Mouse (Mus musculus) olfactory bulb, adult 2 months (tissue): ENCODE data around the gene Mical3. TPM values are rescaled to one million over a fixed set of nuclear protein-coding genes. Genes with fewer than 3 reads are reported as not detected.

Source experiments
- H3K27ac ChIP-seq: fragments of 200-500 bp; 2 replicates; pipeline ENCODE4 v1.5.1; 2012; ENCODE audit warnings: low read depth, low read length; ENCODE audit not compliant: insufficient read depth
- H3K4me1 ChIP-seq: fragments of 200-500 bp; 2 replicates; pipeline ENCODE4 v1.6.1; 2012; ENCODE audit warnings: low read length; ENCODE audit not compliant: control insufficient read depth, insufficient read depth
- H3K4me3 ChIP-seq: fragments of 200-500 bp; 2 replicates; pipeline ENCODE4 v1.5.1; 2012; ENCODE audit warnings: mild to moderate bottlenecking, low read depth, low read length, moderate library complexity; ENCODE audit not compliant: insufficient read depth
- CTCF ChIP-seq: fragments of 200-500 bp; IDR thresholded peaks from 2 replicates; pipeline ENCODE4 v1.5.1; 2012; ENCODE audit warnings: low read depth, mild to moderate bottlenecking, low read length, moderate library complexity; ENCODE audit not compliant: insufficient read depth
- POLR2A ChIP-seq: fragments of 200-500 bp; IDR thresholded peaks from 2 replicates; pipeline ENCODE4 v1.6.1; 2012; ENCODE audit warnings: mild to moderate bottlenecking, low read depth, low read length, moderate library complexity; ENCODE audit not compliant: insufficient read depth
- WGBS: fragments of 180-500 bp; shearing (Covaris S2); methylation state at CpG from one replicate; pipeline ENCODE4 v1.1.7; 2018; 5-methylcytosine and 5-hydroxymethylcytosine counted together
- polyA plus RNA-seq: library from polyadenylated mRNA; stranded (reverse); fragments of >200 nt; gene quantifications from 2 replicates; pipeline ENCODE4 v1.2.4, GENCODE M21; 2012; ENCODE audit warnings: low replicate concordance; ENCODE audit not compliant: missing spikeins, insufficient read depth, insufficient read length

The Mical3 gene
- polyA plus RNA-seq, 1 experiment = 277 TPM

DNA sequence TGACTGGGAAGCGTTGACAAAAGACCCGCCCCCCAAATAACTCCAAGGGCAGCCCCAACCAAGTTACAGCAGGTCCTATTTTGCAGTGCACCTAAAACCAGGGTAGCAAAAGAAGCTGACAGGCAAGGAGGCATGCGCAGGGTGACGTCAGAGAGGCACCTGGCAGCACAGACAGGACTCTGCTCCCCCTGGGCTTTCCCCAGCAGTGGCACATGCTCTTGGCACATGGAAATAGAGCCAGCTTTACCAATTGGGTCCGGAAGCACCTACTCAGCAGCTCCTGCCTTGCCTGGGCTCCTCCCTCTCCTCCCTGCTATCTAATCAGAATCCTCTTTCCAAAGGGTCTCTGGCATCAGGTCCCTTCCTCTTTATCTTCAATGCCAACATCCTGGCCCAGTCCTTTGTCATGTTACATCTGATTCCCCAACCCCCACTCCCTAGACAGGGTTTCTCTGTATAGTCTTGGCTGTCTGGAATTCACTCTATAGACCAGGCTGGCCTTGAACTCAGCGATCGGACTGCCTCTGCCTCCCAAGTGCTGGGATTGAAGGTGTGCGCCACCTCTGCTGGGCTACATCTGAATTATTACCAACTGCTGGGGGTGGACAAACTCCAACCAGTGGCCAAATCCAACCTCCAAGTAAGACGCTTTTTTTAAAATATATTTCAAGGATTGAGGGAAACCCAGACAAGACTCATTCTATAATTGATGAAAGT lies 32.1 kb downstream of the Mical3 start:
- H3K4me3 ChIP-seq = no peak overlapping the region
- peaks cover 51% of the 10 kb centered on the region for H3K4me1 ChIP-seq
- WGBS = 62% methylated on average over 9 of the region's 9 CpGs
- TF ChIP-seq CTCF = no peak
- TF ChIP-seq POLR2A = no peak
- H3K27ac ChIP-seq = 0 out of 2 replicates have a peak overlapping the region, but pooled peaks have one; percentile 13

DNA sequence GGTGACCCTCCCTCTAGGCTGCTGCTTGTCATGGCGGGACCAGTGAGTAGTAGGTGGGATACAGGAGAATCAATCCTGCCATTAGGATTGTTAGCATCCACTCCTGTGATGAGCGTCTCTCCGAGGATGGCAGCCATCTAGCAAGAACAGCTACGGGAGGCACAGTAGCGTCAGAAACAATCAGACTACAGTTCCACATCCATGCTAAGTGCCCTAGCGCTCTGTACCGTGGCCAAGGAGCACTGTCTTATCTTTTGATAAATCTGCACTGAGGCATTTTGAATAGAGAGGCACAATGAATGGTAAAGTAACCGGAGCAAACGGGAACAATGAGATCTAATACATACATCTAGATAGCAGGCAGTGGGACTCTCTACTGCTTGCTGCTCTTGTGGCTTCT lies 32.7 kb downstream of the Mical3 start:
- H3K27ac ChIP-seq = no peak overlapping the region
- no peak for TF ChIP-seq CTCF
- TF ChIP-seq POLR2A = no peak
- WGBS = 53% methylated on average over 9 of the region's 9 CpGs
- no peak overlapping the region for H3K4me3 ChIP-seq
- H3K4me1 ChIP-seq = peaks cover 46% of the 10 kb centered on the region

DNA sequence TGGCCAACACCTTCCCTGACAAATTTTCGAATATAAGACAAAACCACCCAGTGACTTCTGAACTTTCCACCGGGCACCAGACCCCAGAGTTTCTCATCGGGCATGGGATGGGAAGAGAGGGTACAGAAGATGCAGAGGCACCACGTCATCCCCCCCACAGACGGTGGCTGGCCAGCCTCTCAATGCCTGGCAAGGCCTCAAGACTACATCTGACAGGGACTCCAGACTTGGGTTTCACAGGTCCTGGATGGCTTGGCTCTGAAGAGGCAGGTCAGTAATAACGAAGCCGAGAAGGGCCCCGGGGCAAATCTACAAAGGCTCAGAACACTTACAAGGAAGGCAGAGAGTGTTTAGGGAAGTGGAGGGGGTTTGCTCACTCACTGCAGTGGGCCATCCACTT lies 33.9 kb downstream of the Mical3 start:
- TF ChIP-seq CTCF (no peak), POLR2A (no peak)
- WGBS = 84% methylated on average over 8 of the region's 8 CpGs
- Histone ChIP-seq H3K27ac (no peak overlapping the region), H3K4me1 (peaks cover 38% of the 10 kb centered on the region), H3K4me3 (no peak overlapping the region)

DNA sequence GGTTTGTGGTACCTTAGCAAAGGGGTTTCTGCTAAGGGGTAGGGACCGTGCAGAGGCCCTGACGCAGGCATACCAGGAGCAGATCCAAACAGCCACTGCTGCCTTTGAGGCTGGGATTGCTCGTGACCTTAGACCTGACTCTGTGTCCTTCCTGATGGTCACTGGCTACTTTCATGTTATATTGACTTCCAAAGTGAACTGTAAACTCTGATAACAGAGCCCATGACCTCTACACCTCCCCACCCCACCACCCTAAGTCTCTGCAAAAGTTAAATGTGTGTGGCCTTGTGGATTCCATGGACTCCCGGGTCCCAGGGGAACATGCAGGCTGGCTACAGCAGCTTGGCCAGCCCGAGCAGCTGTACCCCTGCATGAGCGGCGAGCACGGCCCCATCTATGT lies 34.4 kb downstream of the Mical3 start:
- Histone ChIP-seq H3K27ac (no peak overlapping the region), H3K4me3 (no peak overlapping the region), H3K4me1 (peaks cover 35% of the 10 kb centered on the region)
- TF ChIP-seq POLR2A (no peak), CTCF (no peak)
- 94% methylated on average over 8 of the region's 8 CpGs for WGBS

DNA sequence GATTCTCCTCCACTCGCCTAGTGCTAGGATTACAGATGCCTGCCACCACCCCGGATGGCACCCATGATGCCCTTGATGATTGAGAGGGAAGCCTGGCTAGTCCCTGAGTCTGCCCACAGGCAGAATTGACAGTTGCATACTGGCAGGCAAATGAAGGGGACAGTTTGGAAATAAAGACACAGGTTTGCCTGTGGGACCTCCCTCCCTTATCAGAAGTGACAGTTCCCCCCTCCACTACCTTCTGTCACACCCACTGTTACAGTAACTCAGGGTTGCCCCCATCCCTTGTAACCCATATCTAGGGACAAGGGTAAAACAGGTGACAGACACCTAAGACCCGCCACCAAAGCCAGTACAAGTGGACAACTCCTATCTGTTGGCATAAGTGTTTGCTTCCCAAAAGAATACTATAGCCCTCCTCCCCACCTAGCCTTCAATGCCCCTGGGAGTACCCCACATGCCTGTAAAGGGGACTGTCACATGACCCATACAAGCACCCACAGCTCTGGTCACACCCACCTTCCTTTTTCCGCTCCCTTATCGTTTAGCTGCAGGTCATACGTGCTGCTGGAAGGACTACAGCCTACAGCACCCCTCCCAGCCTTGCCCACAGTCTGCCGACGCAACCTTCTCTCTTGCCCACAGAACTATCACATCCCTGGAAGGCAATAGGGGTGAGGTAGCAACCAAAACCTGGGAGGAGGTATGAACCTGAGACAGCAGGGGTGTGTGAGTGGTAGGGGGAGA lies 37.0 kb downstream of the Mical3 start:
- Histone ChIP-seq H3K27ac (no peak overlapping the region), H3K4me3 (no peak overlapping the region), H3K4me1 (peaks cover 22% of the 10 kb centered on the region)
- TF ChIP-seq CTCF (no peak), POLR2A (no peak)
- 80% methylated on average over 8 of the region's 8 CpGs for WGBS

DNA sequence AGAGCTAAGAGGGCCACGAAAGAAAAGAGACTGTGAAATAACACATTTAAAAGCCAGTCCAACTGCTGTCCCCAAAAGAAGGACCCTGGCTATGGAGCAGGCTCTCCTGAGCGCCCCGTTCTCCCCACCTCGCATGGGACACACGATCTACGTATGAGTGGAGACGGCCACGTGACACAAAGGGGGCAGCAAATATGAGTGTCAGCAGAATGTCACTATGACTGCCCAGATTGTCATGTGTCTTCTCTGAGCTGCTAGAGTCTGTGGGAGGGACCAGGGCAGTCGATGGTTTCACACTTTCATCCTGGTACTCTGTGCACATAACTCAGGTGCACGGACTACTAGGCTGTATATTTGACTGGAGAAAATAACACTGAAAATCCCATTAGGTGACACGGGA lies 40.0 kb downstream of the Mical3 start:
- Histone ChIP-seq H3K27ac (no peak overlapping the region), H3K4me1 (peaks cover 29% of the 10 kb centered on the region), H3K4me3 (no peak overlapping the region)
- 94% methylated on average over 11 of the region's 11 CpGs for WGBS
- no peak for TF ChIP-seq POLR2A
- no peak for TF ChIP-seq CTCF

DNA sequence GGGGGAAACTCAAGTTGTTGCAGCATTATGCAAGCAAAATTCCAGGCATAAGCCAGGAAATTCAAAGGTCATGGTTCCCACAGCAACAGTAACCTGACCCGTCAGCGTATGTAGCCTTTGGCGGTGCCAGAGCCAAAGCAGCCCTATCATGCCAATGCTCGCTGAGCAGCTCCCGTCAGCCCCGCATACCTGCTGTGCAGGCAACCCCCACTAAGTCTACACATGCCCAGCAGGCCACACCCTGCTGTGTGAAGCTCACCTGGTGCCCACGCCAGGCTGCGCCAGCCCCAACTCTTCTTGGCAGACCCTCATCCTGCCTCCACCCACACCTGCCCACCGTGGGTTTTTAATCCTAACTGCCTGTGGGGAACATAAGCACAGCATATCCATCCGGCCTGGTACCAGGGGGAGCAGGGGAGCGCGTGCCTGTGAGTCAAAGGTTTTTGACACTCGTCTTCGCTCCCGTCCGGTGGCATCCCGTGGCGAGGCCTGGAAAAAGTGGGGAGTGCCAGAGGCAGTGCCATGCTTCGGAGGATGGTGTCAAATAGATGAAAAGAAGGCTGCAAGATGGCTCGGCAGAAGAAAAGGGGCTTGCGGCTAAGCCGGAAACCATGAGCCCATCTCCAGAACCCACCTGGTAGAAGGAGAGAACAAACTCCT lies 43.1 kb downstream of the Mical3 start:
- H3K4me3 ChIP-seq = no peak overlapping the region
- no peak overlapping the region for H3K27ac ChIP-seq
- H3K4me1 ChIP-seq = peaks cover 39% of the 10 kb centered on the region
- TF ChIP-seq POLR2A (no peak), CTCF (no peak)
- 77% methylated on average over 22 of the region's 22 CpGs for WGBS

DNA sequence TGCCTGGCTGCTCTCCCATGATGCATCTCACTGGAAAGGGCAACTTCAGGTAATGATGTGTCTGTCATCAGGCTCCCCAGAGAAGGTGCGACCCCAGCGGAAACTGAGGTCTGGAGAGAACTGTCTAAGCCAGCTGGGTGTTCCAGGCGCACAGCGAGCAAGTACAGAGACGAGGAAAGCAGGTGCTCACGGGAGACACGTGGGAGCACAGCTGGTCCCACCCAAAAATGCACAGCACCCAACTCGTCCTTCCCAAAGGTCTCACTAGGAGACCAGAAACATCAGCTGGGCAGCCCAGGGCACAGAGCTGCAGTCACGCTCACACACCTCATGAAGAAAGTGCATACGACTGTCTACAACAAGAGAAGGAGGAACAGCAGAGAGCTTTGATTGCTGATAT lies 43.7 kb downstream of the Mical3 start:
- TF ChIP-seq CTCF (no peak), POLR2A (no peak)
- Histone ChIP-seq H3K27ac (no peak overlapping the region), H3K4me3 (no peak overlapping the region), H3K4me1 (peaks cover 41% of the 10 kb centered on the region)
- 67% methylated on average over 10 of the region's 10 CpGs for WGBS

DNA sequence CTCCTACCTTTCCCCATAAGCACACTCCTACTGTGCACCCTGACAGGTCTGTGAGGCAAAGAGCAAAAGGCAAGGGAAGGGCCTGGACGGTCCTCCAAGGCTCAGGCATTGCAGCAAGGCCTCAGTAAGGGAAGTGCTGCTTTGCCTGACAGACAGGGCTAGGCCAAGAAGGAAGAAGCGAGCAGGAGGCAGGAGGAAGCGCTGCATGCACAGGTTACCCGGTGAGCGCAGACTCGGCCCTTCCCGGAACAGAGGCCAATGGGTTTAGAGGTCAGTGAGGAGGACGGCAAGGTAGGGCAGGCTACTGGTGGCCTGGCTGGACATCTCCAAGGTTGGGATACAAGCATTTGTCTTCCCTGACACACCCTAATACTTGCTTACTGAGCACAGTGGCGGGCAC lies 44.6 kb downstream of the Mical3 start:
- 88% methylated on average over 9 of the region's 9 CpGs for WGBS
- H3K4me3 ChIP-seq = no peak overlapping the region
- peaks cover 48% of the 10 kb centered on the region for H3K4me1 ChIP-seq
- H3K27ac ChIP-seq = no peak overlapping the region
- TF ChIP-seq CTCF (no peak), POLR2A (no peak)

DNA sequence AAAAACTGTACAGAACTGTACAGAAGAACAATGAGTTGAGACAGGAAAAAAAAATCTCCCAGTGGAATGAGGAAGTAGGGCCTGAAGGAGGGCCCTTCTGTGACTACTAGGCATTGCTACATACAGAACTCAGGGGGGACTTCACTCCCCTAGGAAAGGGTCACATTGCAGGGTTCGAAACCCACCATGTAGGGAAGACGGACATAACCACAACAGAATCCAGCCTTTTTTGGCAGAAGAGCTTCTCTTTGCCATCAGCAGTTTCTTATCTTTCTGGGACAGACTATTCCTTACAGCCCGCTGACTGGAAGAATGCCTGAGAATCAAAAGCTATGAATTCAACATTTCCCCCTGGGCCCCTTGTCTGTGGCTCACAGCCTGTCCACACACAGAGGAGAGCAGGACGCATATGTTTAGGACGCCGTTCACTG lies 46.7 kb downstream of the Mical3 start:
- Histone ChIP-seq H3K4me1 (peaks cover 61% of the 10 kb centered on the region), H3K27ac (0 out of 2 replicates have a peak overlapping the region, but pooled peaks have one; percentile 4), H3K4me3 (no peak overlapping the region)
- TF ChIP-seq POLR2A (no peak), CTCF (no peak)
- WGBS = 85% methylated on average over 6 of the region's 6 CpGs
